Mouse (Mus musculus) MN1 (cell line): Measurements from ENCODE around the gene Arhgef38.

Experiments used
- DNase-seq: peaks from one replicate; pipeline ENCODE4 v3.0.0-alpha.2; 2016; ENCODE audit warnings: low spot score

Arhgef38 gene

GRCm38 (mm10) chr3:133165130-133165529 is 69.6 kb downstream of the Arhgef38 start:
- no peak for DNase-seq

GRCm38 (mm10) chr3:133163913-133164406 is 70.8 kb downstream of the Arhgef38 start:
- DNase-seq, result no peak

GRCm38 (mm10) chr3:133163174-133163573 is 71.6 kb downstream of the Arhgef38 start:
- no peak for DNase-seq

GRCm38 (mm10) chr3:133161407-133161806 is 73.3 kb downstream of the Arhgef38 start:
- DNase-seq, result no peak

DNA sequence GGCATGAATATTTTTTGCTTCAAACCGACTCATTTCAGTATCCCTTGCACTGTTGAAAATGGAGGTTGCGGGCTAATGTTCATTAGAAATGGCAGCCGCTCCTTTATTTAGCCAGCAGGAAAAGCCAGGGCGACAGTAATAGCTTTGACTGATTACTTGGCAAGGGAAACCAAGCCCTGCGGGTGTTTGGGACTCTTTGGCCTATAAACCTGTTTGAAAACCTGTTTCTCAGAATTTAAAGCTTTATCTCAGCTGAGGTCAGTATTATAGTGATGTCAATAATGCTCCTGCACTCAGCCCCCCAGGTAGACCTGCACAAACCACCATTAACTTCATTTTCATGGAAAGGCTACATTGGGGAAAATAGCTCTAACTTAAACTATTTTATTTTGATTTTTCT is 76.5 kb downstream of the Arhgef38 start:
- no peak for DNase-seq

- DNase-seq, result no peak
Measured at GRCm38 (mm10) chr3:133154683-133155082, 80.1 kb downstream of the Arhgef38 start.

- DNase-seq, result no peak
Measured at GRCm38 (mm10) chr3:133153629-133154028, 81.1 kb downstream of the Arhgef38 start.

- DNase-seq, result no peak
Measured at GRCm38 (mm10) chr3:133152831-133153230, 81.9 kb downstream of the Arhgef38 start.

GRCm38 (mm10) chr3:133151629-133152028 is 83.1 kb downstream of the Arhgef38 start:
- DNase-seq, result no peak

- no peak for DNase-seq
Measured at GRCm38 (mm10) chr3:133144511-133145147, 90.1 kb downstream of the Arhgef38 start.

DNA sequence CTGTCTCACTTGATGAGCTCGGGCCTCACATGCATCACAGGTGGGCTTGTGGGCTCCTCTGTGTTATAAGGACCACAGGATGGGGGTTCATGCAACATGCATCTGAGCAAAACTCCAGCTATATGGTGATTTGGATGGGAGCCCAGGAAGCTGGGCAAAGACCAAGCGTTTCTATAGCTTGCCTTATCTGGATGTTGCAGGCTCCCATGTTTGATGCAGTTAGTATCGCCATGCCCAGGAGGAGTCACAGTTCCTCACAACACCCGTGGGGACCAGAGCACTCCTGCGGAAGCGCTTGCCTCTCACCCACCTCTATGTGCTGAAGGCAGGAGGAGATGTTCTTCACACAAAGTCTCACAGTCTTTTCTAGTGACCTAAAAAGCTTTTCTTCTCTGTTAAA is 92.9 kb downstream of the Arhgef38 start:
- no peak for DNase-seq

GRCm38 (mm10) chr3:133132611-133133010 is 102.1 kb downstream of the Arhgef38 start:
- DNase-seq, result no peak

GRCm38 (mm10) chr3:133131372-133131771 is 103.4 kb downstream of the Arhgef38 start:
- no peak for DNase-seq

- no peak for DNase-seq
Measured at GRCm38 (mm10) chr3:133113281-133113680, 121.5 kb downstream of the Arhgef38 start.

GRCm38 (mm10) chr3:133111741-133112140 is 123.0 kb downstream of the Arhgef38 start:
- no peak for DNase-seq

DNA sequence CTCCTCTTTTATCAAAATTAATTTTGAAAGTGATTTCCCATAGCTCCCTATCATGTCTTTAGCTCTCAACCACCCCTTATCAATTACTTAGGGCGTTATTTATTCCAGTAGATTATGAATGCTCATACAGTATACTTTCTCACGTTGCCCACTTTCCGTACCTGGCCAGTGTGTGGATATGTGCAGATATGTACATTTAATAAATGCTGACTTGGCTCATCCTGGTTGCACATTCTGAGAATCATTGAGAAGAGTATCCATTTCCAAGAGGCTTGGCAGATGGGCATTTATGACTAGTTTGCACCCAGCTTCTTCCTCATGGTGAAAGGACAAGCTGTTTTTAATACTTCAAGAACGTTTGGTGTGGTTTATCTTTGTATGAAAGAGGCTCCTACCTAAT is 124.9 kb downstream of the Arhgef38 start:
- DNase-seq, result no peak

GRCm38 (mm10) chr3:133108731-133109130 is 126.0 kb downstream of the Arhgef38 start:
- DNase-seq, result no peak

- no peak for DNase-seq
Measured at GRCm38 (mm10) chr3:133104436-133104835, 130.3 kb downstream of the Arhgef38 start.

DNA sequence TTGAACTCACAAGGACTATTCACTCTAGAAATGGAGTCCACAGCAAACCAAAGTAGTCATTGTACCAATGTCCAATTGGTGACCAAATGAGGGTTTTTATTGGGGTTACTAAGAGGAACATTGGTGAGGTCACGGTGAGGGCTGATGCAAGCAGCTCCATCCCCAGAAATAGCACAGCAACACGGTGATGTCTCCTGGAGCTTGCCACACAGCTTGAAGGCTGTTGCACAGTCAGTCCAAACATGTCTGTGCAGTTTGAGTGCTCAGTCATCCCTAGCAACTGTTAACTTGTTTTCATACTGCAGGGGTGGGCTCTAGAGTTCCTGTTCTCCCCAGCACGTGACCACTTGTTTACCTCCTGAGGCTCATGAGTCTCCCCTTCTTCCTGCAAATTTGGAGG is 131.0 kb downstream of the Arhgef38 start:
- no peak for DNase-seq

DNA sequence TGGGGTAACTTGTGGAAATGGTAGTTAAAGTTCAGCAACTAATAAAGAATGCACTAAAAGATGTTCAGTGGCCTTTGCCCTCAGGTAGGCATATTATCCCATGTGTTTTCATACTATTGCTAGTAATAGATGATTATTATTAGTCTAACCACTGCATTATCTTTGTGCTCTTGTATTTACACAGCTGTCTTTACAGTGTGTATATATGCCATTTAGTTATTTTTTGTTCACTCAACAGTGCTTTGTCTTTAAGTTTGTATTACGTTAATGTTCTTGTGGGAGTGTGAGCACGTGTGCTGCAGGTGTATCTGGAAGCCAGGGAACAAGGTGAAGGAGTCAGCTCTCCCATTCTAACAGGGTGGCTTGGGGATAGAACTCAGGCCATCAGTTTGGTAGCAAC is 135.8 kb downstream of the Arhgef38 start:
- DNase-seq, result no peak

- no peak for DNase-seq
Measured at GRCm38 (mm10) chr3:133098336-133098735, 136.4 kb downstream of the Arhgef38 start.

DNA sequence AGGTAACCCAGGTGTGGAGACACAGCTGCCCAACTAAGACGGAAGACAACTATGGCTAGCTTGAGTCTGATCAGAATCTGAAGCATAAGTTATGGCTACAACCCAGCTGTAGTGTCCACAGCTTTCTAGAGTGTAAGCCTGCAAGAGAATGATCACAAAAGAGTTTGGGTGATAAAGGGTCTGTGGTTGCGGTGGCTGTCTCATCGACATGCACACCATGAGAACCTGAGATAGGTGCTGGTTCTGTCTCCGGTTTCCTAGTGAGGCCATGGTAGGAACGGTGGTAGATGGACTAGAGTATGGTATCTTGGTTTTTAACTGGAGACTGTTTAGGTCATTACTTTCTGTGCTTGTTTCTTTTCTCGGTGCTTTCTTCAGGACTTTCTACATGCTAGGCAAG is 136.8 kb downstream of the Arhgef38 start:
- DNase-seq, result no peak

- DNase-seq, result no peak
Measured at GRCm38 (mm10) chr3:133094305-133094704, 140.4 kb downstream of the Arhgef38 start.

DNA sequence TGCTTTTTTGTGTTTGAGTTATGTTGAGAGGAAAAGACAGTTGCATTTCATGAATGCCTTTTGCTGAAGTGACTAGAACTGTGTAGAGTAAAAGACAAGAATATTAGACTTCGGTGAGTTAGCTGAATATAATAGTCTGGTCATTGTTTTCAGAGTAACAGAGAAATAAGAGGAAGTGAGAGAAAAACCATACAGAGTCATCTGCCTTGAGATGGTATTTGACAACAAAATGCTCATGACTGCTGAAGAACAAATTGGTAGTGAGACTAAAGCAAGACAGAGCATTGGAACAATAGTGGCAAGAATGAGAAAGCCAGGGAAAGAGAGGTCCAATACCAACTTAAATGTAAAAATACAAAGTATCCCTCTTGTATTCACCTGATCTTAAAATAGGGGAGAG is 141.8 kb downstream of the Arhgef38 start:
- DNase-seq, result no peak
